Mouse (Mus musculus): ENCODE data around the gene Kcmf1. TPM values are rescaled to one million over a fixed set of nuclear protein-coding genes. Genes with fewer than 3 reads are reported as not detected.

Gene Kcmf1
- polyA plus RNA-seq, 1 experiment from 2014 or later = 23.8 TPM

Other genes with a start within 250 kb of the Kcmf1 start
- 8.5 and 11.2 TPM in 2 replicates for gene Tcf7l1, start 110.7 kb downstream of the Kcmf1 start, polyA plus RNA-seq (2015; fragmentation: Nextera tagmentation; extraction: Ambion mirVana)
- gene Tmsb10, start 58.8 kb upstream of the Kcmf1 start, polyA plus RNA-seq (2015; fragmentation: Nextera tagmentation; extraction: Ambion mirVana) = 1,797 and 1,804 TPM in 2 replicates

Measured in intestine, embryonic 16.5 days (tissue).